Mouse (Mus musculus): ENCODE results near the gene Klk8. TPM values are rescaled to one million over a fixed set of nuclear protein-coding genes. Genes with fewer than 3 reads are reported as not detected.

Klk8 gene
- total RNA-seq, 2 experiments from 2014 or later, result 10.4 to 12.2 TPM

GRCm38 (mm10) chr7:43788096-43788495 lies 9.3 kb upstream of the Klk8 start:
- no peak for DNase-seq
- intact Hi-C loops (cut with DNase I), result no loop called here

- intact Hi-C loops (cut with DNase I), result no loop called here
- no peak for DNase-seq
These were observed 8.1 kb upstream of the Klk8 start for GRCm38 (mm10) chr7:43789295-43789694.

- intact Hi-C loops (cut with DNase I), result no loop called here
These were observed 5.8 kb upstream of the Klk8 start, which contains the start of gene Klk9 for GRCm38 (mm10) chr7:43791591-43791990. Gene Klk9, plus strand, starts transcription at chr7:43791891.

GRCm38 (mm10) chr7:43796355-43796754 lies 1.0 kb upstream of the Klk8 start:
- no peak for DNase-seq
- intact Hi-C loops (cut with DNase I), result no loop called here

More at GRCm38 (mm10) chr7:43791591-43791990, 5.8 kb upstream of the Klk8 start, which contains the start of gene Klk9:
- DNase-seq, result no peak

GRCm38 (mm10) chr7:43797844-43798462 lies 576 bp downstream of the Klk8 start:
- intact Hi-C loops (cut with DNase I), result no loop called here
- DNase-seq, result peak in 1 of 2 experiments; percentile 34

GRCm38 (mm10) chr7:43799876-43800275 lies 2.5 kb downstream of the Klk8 start:
- intact Hi-C loops (cut with DNase I), result no loop called here
- no peak for DNase-seq

- no peak for DNase-seq
These were observed 13.6 kb downstream of the Klk8 start, which contains the start of gene Klk7 for GRCm38 (mm10) chr7:43810994-43811393. Gene Klk7, plus strand, starts transcription at chr7:43811294.

GRCm38 (mm10) chr7:43815211-43815610 lies 17.8 kb downstream of the Klk8 start:
- intact Hi-C loops (cut with DNase I), result no loop called here

More at GRCm38 (mm10) chr7:43810994-43811393, 13.6 kb downstream of the Klk8 start, which contains the start of gene Klk7:
- intact Hi-C loops (cut with DNase I), result no loop called here

GRCm38 (mm10) chr7:43816746-43817145 lies 19.4 kb downstream of the Klk8 start:
- intact Hi-C loops (cut with DNase I), result no loop called here
- no peak for DNase-seq

More at GRCm38 (mm10) chr7:43815211-43815610, 17.8 kb downstream of the Klk8 start:
- no peak for DNase-seq

- DNase-seq, result no peak
- intact Hi-C loops (cut with DNase I), result no loop called here
These were observed 24.2 kb downstream of the Klk8 start for GRCm38 (mm10) chr7:43821581-43821980.

GRCm38 (mm10) chr7:43824199-43824598 lies 26.8 kb downstream of the Klk8 start, which contains the start of gene Klk6:
Gene Klk6, plus strand, starts transcription at chr7:43824499.
- DNase-seq, result no peak
- intact Hi-C loops (cut with DNase I), result no loop called here

GRCm38 (mm10) chr7:43826056-43826455 lies 28.7 kb downstream of the Klk8 start:
- no peak for DNase-seq
- intact Hi-C loops (cut with DNase I), result no loop called here

GRCm38 (mm10) chr7:43827706-43828105 lies 30.3 kb downstream of the Klk8 start:
- no peak for DNase-seq
- intact Hi-C loops (cut with DNase I), result no loop called here

- DNase-seq, result no peak
- intact Hi-C loops (cut with DNase I), result no loop called here
These were observed 31.6 kb downstream of the Klk8 start for GRCm38 (mm10) chr7:43829006-43829405.

GRCm38 (mm10) chr7:43841701-43842100 lies 44.3 kb downstream of the Klk8 start, which contains the start of gene Klk5:
Gene Klk5, plus strand, starts transcription at chr7:43841971.
- DNase-seq, result no peak
- intact Hi-C loops (cut with DNase I), result no loop called here

- DNase-seq, result no peak
- intact Hi-C loops (cut with DNase I), result no loop called here
These were observed 46.4 kb downstream of the Klk8 start for GRCm38 (mm10) chr7:43843801-43844200.

- intact Hi-C loops (cut with DNase I), result no loop called here
- no peak for DNase-seq
These were observed 54.2 kb downstream of the Klk8 start for GRCm38 (mm10) chr7:43851616-43852015.

Other genes starting within 250 kb of the Klk8 start
- under 1 TPM; 0.87 to 0.94 TPM for gene Zfp658, start 235.3 kb upstream of the Klk8 start, total RNA-seq (2021)
- 1 to 10 TPM; 4.8 to 5.9 TPM for gene Zfp719, start 218.0 kb upstream of the Klk8 start, total RNA-seq (2021)
- not detected for gene Zfp819, start 190.4 kb upstream of the Klk8 start, total RNA-seq (2021)
- not detected for gene Ceacam18, start 162.9 kb upstream of the Klk8 start, total RNA-seq (2021)
- gene Siglece, start 137.4 kb upstream of the Klk8 start, total RNA-seq (2021), result 1 to 10 TPM in 1 of 2 experiments, under 1 TPM in 1; 0.94 to 1.3 TPM
- 1 to 10 TPM; 3.4 to 3.5 TPM for gene Ctu1, start 125.6 kb upstream of the Klk8 start, total RNA-seq (2021)
- under 1 TPM; 0.22 to 0.31 TPM for gene Klk14, start 107.2 kb upstream of the Klk8 start, total RNA-seq (2021)
- not detected for gene Klk13, start 85.0 kb upstream of the Klk8 start, total RNA-seq (2021)
- gene Klk12, start 28.7 kb upstream of the Klk8 start, total RNA-seq (2021), result not detected
- under 1 TPM; 0.22 to 0.33 TPM for gene Klk11, start 23.0 kb upstream of the Klk8 start, total RNA-seq (2021)
- under 1 TPM; 0.19 to 0.36 TPM for gene Klk10, start 16.5 kb upstream of the Klk8 start, total RNA-seq (2021)
- gene Klk9, start 5.7 kb upstream of the Klk8 start, total RNA-seq (2021), result not detected
- gene Klk7, start 13.7 kb downstream of the Klk8 start, total RNA-seq (2021), result under 1 TPM in 1 of 2 experiments, not detected in 1; 0.19 TPM
- not detected for gene Klk6, start 26.9 kb downstream of the Klk8 start, total RNA-seq (2021)
- gene Klk5, start 44.4 kb downstream of the Klk8 start, total RNA-seq (2021), result not detected
- gene Klk4, start 83.6 kb downstream of the Klk8 start, total RNA-seq (2021), result not detected
- not detected for gene Klk15, start 136.2 kb downstream of the Klk8 start, total RNA-seq (2021)
- gene Klk1b8, start 153.1 kb downstream of the Klk8 start, total RNA-seq (2021), result not detected
- not detected for gene Klk1b1, start 169.2 kb downstream of the Klk8 start, total RNA-seq (2021)
- gene Klk1b9, start 178.5 kb downstream of the Klk8 start, total RNA-seq (2021), result not detected
- not detected for gene Klk1b11, start 198.3 kb downstream of the Klk8 start, total RNA-seq (2021)
- under 1 TPM; 0.38 to 0.72 TPM for gene Klk1b26, start 214.6 kb downstream of the Klk8 start, total RNA-seq (2021)